Mouse (Mus musculus) hindbrain, embryonic 11.5 days (tissue): ENCODE results near the gene Cebpzos. TPM values are rescaled to one million over a fixed set of nuclear protein-coding genes. Genes with fewer than 3 reads are reported as not detected.
A peak's percentile ranks its signal among the peaks of the same experiment; 100 is the strongest.

Experiments used
- ATAC-seq: fragments of 200-750 bp; cut with Nextera tagmentation; 2 replicates; pipeline ENCODE4 v1.8.0; 2017; ENCODE audit warnings: mild to moderate bottlenecking, moderate TSS enrichment, moderate library complexity; ENCODE audit not compliant: low FRiP score
- DNase-seq: peaks from one replicate; pipeline ENCODE4 v3.0.0-alpha.2; 2015; ENCODE audit warnings: low spot score
- H3K27ac ChIP-seq: fragments of 300-500 bp; sonication (generic); 2 replicates; pipeline ENCODE4 v1.5.1; 2014; ENCODE audit warnings: mild to moderate bottlenecking, low read depth, low read length
- H3K27me3 ChIP-seq: fragments of 300-500 bp; sonication (generic); 2 replicates; pipeline ENCODE4 v1.6.1; 2014; ENCODE audit warnings: mild to moderate bottlenecking, low read length, moderate library complexity, mixed read lengths; ENCODE audit not compliant: control insufficient read depth, insufficient read depth
- H3K36me3 ChIP-seq: fragments of 300-500 bp; sonication (generic); 2 replicates; pipeline ENCODE4 v1.6.1; 2014; ENCODE audit warnings: mild to moderate bottlenecking, low read length, moderate library complexity, mixed read lengths; ENCODE audit not compliant: control insufficient read depth, insufficient read depth
- H3K4me1 ChIP-seq: fragments of 300-500 bp; sonication (generic); replicated peaks from 2 replicates; pipeline ENCODE4 v1.6.1; 2014; ENCODE audit warnings: low read length, mixed read lengths; ENCODE audit not compliant: control insufficient read depth, insufficient read depth
- H3K4me2 ChIP-seq: fragments of 300-500 bp; sonication (generic); replicated peaks from 2 replicates; pipeline ENCODE4 v1.6.1; 2014; ENCODE audit warnings: mild to moderate bottlenecking, low read depth, low read length
- H3K4me3 ChIP-seq: fragments of 300-500 bp; sonication (generic); 2 replicates; pipeline ENCODE4 v1.5.1; 2014; ENCODE audit warnings: low read depth, low read length
- H3K9ac ChIP-seq: fragments of 300-500 bp; sonication (generic); 2 replicates; pipeline ENCODE4 v1.6.1; 2014; ENCODE audit warnings: low read depth, low read length
- H3K9me3 ChIP-seq: fragments of 300-500 bp; sonication (generic); 2 replicates; pipeline ENCODE4 v1.6.1; 2016; ENCODE audit warnings: low read length; ENCODE audit not compliant: control insufficient read depth
- WGBS: fragments of 180-500 bp; shearing (Covaris S2); extraction: QIAGEN DNeasy Blood & Tissue Kit; methylation state at CpG from one replicate; pipeline ENCODE4 v1.1.7; 2014; 5-methylcytosine and 5-hydroxymethylcytosine counted together
- polyA plus RNA-seq: library from polyadenylated mRNA; unstranded; fragments of >200 nt; fragmentation: Nextera tagmentation; extraction: Ambion mirVana; gene quantifications from 2 replicates; pipeline ENCODE4 v1.2.1, GENCODE M21; 2014

The Cebpzos gene
- 110 and 118 TPM in 2 replicates for polyA plus RNA-seq

GRCm38 (mm10) chr17:78916369-78916813 lies at the start of gene Cebpzos:
TSS of gene Cebpzos (plus strand) at chr17:78916500.
- DNase-seq, result peak; percentile 91
- Histone ChIP-seq H3K9me3 (no peaks in the 10 kb centered on the region), H3K27me3 (no peaks in the 10 kb centered on the region), H3K36me3 (peaks cover 3% of the 10 kb centered on the region; the same call in 1 of the 2 replicates), H3K4me3 (peak within 1 kb of the TSS; percentile 58), H3K4me2 (peak within 1 kb of the TSS; percentile 50), H3K4me1 (no peaks in the 10 kb centered on the region; the same call in 1 of the 2 replicates), H3K9ac (peak within 1 kb of the TSS; percentile 40), H3K27ac (peak within 1 kb of the TSS; percentile 47)
- peak; percentile 93 for ATAC-seq
- under 1% methylated on average over 36 of the region's 37 CpGs for WGBS

GRCm38 (mm10) chr17:78873886-78874285 lies 42.4 kb upstream of the Cebpzos start:
- DNase-seq, result no peak
- H3K36me3 ChIP-seq, result no peaks in the 10 kb centered on the region
- no peak overlapping the region for H3K9ac ChIP-seq
- no peak overlapping the region for H3K4me3 ChIP-seq
- no peak overlapping the region for H3K4me2 ChIP-seq
- 91% methylated on average over 6 of the region's 6 CpGs for WGBS
- H3K9me3 ChIP-seq, result no peaks in the 10 kb centered on the region
- no peak for ATAC-seq
- no peak overlapping the region for H3K27ac ChIP-seq
- no peaks in the 10 kb centered on the region for H3K27me3 ChIP-seq
- H3K4me1 ChIP-seq, result no peaks in the 10 kb centered on the region

- no peaks in the 10 kb centered on the region for H3K27me3 ChIP-seq
- no peaks in the 10 kb centered on the region for H3K9me3 ChIP-seq
- no peak overlapping the region for H3K27ac ChIP-seq
- H3K4me3 ChIP-seq, result peak overlapping the region; percentile 41
- peak overlapping the region; percentile 40 for H3K9ac ChIP-seq
- no peaks in the 10 kb centered on the region for H3K4me1 ChIP-seq
- peak overlapping the region; percentile 74 for H3K4me2 ChIP-seq
- peak; percentile 75; the same call in 1 of the 2 replicates for ATAC-seq
- no peaks in the 10 kb centered on the region for H3K36me3 ChIP-seq
- no peak for DNase-seq
- 29% methylated on average over 3 of the region's 7 CpGs for WGBS
Measured at GRCm38 (mm10) chr17:78881878-78882304, 34.4 kb upstream of the Cebpzos start.

- Histone ChIP-seq H3K4me3 (peak within 1 kb of the TSS; percentile 41), H3K9ac (peak within 1 kb of the TSS; percentile 40), H3K4me1 (no peaks in the 10 kb centered on the region), H3K27ac (no peak within 1 kb of the TSS), H3K9me3 (no peaks in the 10 kb centered on the region), H3K36me3 (no peaks in the 10 kb centered on the region), H3K4me2 (peak within 1 kb of the TSS; percentile 74), H3K27me3 (no peaks in the 10 kb centered on the region)
- peak; percentile 90 for ATAC-seq
- peak; percentile 71 for DNase-seq
- 3% methylated on average over 27 of the region's 28 CpGs for WGBS
Measured at GRCm38 (mm10) chr17:78882401-78883112, 33.7 kb upstream of the Cebpzos start, which contains the start of gene Eif2ak2. TSS of gene Eif2ak2 (minus strand) at chr17:78882573.

- Histone ChIP-seq H3K9ac (no peak overlapping the region), H3K9me3 (no peaks in the 10 kb centered on the region), H3K36me3 (no peaks in the 10 kb centered on the region), H3K27me3 (no peaks in the 10 kb centered on the region), H3K27ac (no peak overlapping the region), H3K4me2 (no peak overlapping the region), H3K4me3 (no peak overlapping the region), H3K4me1 (no peaks in the 10 kb centered on the region)
- WGBS, result 90% methylated on average over 4 of the region's 4 CpGs
- ATAC-seq, result no peak
- DNase-seq, result no peak
Measured at GRCm38 (mm10) chr17:78883291-78883690, 33.0 kb upstream of the Cebpzos start.

GRCm38 (mm10) chr17:78885286-78886065 lies 30.8 kb upstream of the Cebpzos start:
- Histone ChIP-seq H3K4me2 (no peak overlapping the region), H3K27ac (no peak overlapping the region), H3K4me1 (no peaks in the 10 kb centered on the region), H3K4me3 (no peak overlapping the region), H3K9ac (no peak overlapping the region), H3K27me3 (no peaks in the 10 kb centered on the region), H3K36me3 (no peaks in the 10 kb centered on the region), H3K9me3 (no peaks in the 10 kb centered on the region)
- DNase-seq (no peak), ATAC-seq (no peak)
- 87% methylated on average over 5 of the region's 5 CpGs for WGBS

GRCm38 (mm10) chr17:78888554-78888953 lies 27.7 kb upstream of the Cebpzos start:
- H3K27me3 ChIP-seq, result no peaks in the 10 kb centered on the region
- no peak overlapping the region for H3K4me3 ChIP-seq
- 89% methylated on average over 4 of the region's 4 CpGs for WGBS
- no peak overlapping the region for H3K4me2 ChIP-seq
- no peak overlapping the region for H3K27ac ChIP-seq
- no peak for DNase-seq
- H3K4me1 ChIP-seq, result no peaks in the 10 kb centered on the region
- H3K9ac ChIP-seq, result no peak overlapping the region
- ATAC-seq, result no peak
- H3K9me3 ChIP-seq, result no peaks in the 10 kb centered on the region
- no peaks in the 10 kb centered on the region for H3K36me3 ChIP-seq

GRCm38 (mm10) chr17:78889184-78889583 lies 27.1 kb upstream of the Cebpzos start:
- DNase-seq (no peak), ATAC-seq (no peak)
- Histone ChIP-seq H3K36me3 (no peaks in the 10 kb centered on the region), H3K4me1 (no peaks in the 10 kb centered on the region), H3K4me3 (no peak overlapping the region), H3K9ac (no peak overlapping the region), H3K27me3 (no peaks in the 10 kb centered on the region), H3K4me2 (no peak overlapping the region), H3K9me3 (no peaks in the 10 kb centered on the region), H3K27ac (no peak overlapping the region)
- WGBS, result 62% methylated on average over 3 of the region's 3 CpGs
